Mouse (Mus musculus): Measurements from ENCODE around the gene Nudt16. TPM values are rescaled to one million over a fixed set of nuclear protein-coding genes. Genes with fewer than 3 reads are reported as not detected.

Gene Nudt16
- polyA plus RNA-seq (2015; fragmentation: Illumina TruSeq; extraction: RNeasy Lipid Tissue Mini Kit (QIAGEN cat#74804); ENCODE audit: low read depth, low replicate concordance), result 19.6 TPM

GRCm38 (mm10) chr9:105131253-105132001, at the start of gene Nudt16:
Nudt16 (minus strand) TSS chr9:105131824.

GRCm38 (mm10) chr9:105144992-105145391, 13.4 kb upstream of the Nudt16 start, which contains the start of gene 1700080E11Rik:
1700080E11Rik (minus strand) TSS chr9:105145092.

Other genes with a start within 250 kb of the Nudt16 start
- gene Mrpl3, start 78.6 kb downstream of the Nudt16 start, polyA plus RNA-seq (2015; fragmentation: Illumina TruSeq; extraction: RNeasy Lipid Tissue Mini Kit (QIAGEN cat#74804); ENCODE audit: low read depth, low replicate concordance), result 103 TPM
- gene 1700080E11Rik, start 13.3 kb upstream of the Nudt16 start, polyA plus RNA-seq (2015; fragmentation: Illumina TruSeq; extraction: RNeasy Lipid Tissue Mini Kit (QIAGEN cat#74804); ENCODE audit: low read depth, low replicate concordance), result not detected